Mouse (Mus musculus) lung, embryonic 15.5 days (tissue): ENCODE measurements at regions not wholly inside any gene's neighbourhood (a gene's known extent, or its start where the extent isn't known, plus 50 kb on each side); places are given as distances from the start of the nearest gene placed in this dataset.
A peak's percentile ranks its signal among the peaks of the same experiment; 100 is the strongest.

Source experiments
- ATAC-seq: fragments of 200-750 bp; cut with Nextera tagmentation; 2 replicates; pipeline ENCODE4 v1.8.0; 2017; ENCODE audit warnings: moderate number of reproducible peaks, borderline replicate concordance; ENCODE audit not compliant: low FRiP score, low TSS enrichment; ENCODE audit errors: extremely low read depth
- H3K27ac ChIP-seq: fragments of 300-500 bp; sonication (generic); 2 replicates; pipeline ENCODE4 v1.5.1; 2015; ENCODE audit warnings: moderate library complexity, mild to moderate bottlenecking, inconsistent platforms
- H3K27me3 ChIP-seq: fragments of 300-500 bp; sonication (generic); 2 replicates; pipeline ENCODE4 v1.6.1; 2015; ENCODE audit warnings: inconsistent platforms
- H3K36me3 ChIP-seq: fragments of 300-500 bp; sonication (generic); 2 replicates; pipeline ENCODE4 v1.6.1; 2015; ENCODE audit warnings: inconsistent platforms
- H3K4me1 ChIP-seq: fragments of 300-500 bp; sonication (generic); 2 replicates; pipeline ENCODE4 v1.6.1; 2015; ENCODE audit warnings: inconsistent platforms
- H3K4me2 ChIP-seq: fragments of 300-500 bp; sonication (generic); 2 replicates; pipeline ENCODE4 v1.6.1; 2015; ENCODE audit warnings: inconsistent platforms, mild to moderate bottlenecking, moderate library complexity
- H3K4me3 ChIP-seq: fragments of 300-500 bp; sonication (generic); 2 replicates; pipeline ENCODE4 v1.5.1; 2015; ENCODE audit warnings: mild to moderate bottlenecking, inconsistent platforms
- H3K9ac ChIP-seq: fragments of 300-500 bp; sonication (generic); 2 replicates; pipeline ENCODE4 v1.6.1; 2015; ENCODE audit warnings: inconsistent platforms
- H3K9me3 ChIP-seq: fragments of 300-500 bp; sonication (generic); 2 replicates; pipeline ENCODE4 v1.6.1; 2016; ENCODE audit warnings: inconsistent platforms
- WGBS: fragments of 180-500 bp; shearing (Covaris S2); methylation state at CpG from one replicate; pipeline ENCODE4 v1.1.7; 2015; 5-methylcytosine and 5-hydroxymethylcytosine counted together

- no peak overlapping the region for H3K4me2 ChIP-seq
- no peaks in the 10 kb centered on the region for H3K36me3 ChIP-seq
- H3K4me3 ChIP-seq, result no peak overlapping the region
- 54% methylated on average over 7 of the region's 7 CpGs for WGBS
- H3K9ac ChIP-seq, result no peak overlapping the region
- H3K9me3 ChIP-seq, result no peaks in the 10 kb centered on the region
- H3K27me3 ChIP-seq, result no peaks in the 10 kb centered on the region
- H3K4me1 ChIP-seq, result peaks cover 19% of the 10 kb centered on the region
- ATAC-seq, result no peak; the same call in 1 of the 2 replicates
- H3K27ac ChIP-seq, result no peak overlapping the region
These were observed 100.3 kb upstream of the Rai14 start for GRCm38 (mm10) chr15:10814709-10815108.

- WGBS, result 69% methylated on average over 3 of the region's 3 CpGs
- H3K9ac ChIP-seq, result no peak overlapping the region
These were observed 101.8 kb upstream of the Rai14 start for GRCm38 (mm10) chr15:10816213-10816621.

GRCm38 (mm10) chr15:10818216-10818615, 103.8 kb upstream of the Rai14 start:
- Histone ChIP-seq H3K4me1 (peaks cover 19% of the 10 kb centered on the region), H3K4me3 (no peak overlapping the region), H3K27ac (peak overlapping the region; percentile 71), H3K9ac (no peak overlapping the region), H3K4me2 (peak overlapping the region; percentile 7; the same call in 1 of the 2 replicates), H3K36me3 (no peaks in the 10 kb centered on the region), H3K9me3 (no peaks in the 10 kb centered on the region), H3K27me3 (no peaks in the 10 kb centered on the region)
- WGBS, result 10% methylated on average over 6 of the region's 6 CpGs
- peak; percentile 95 for ATAC-seq

More at GRCm38 (mm10) chr15:10816213-10816621, 101.8 kb upstream of the Rai14 start:
- no peak overlapping the region for H3K27ac ChIP-seq
- no peak overlapping the region for H3K4me3 ChIP-seq
- H3K27me3 ChIP-seq, result no peaks in the 10 kb centered on the region
- H3K36me3 ChIP-seq, result no peaks in the 10 kb centered on the region
- H3K4me2 ChIP-seq, result no peak overlapping the region
- ATAC-seq, result no peak
- H3K4me1 ChIP-seq, result peaks cover 19% of the 10 kb centered on the region
- H3K9me3 ChIP-seq, result no peaks in the 10 kb centered on the region

DNA sequence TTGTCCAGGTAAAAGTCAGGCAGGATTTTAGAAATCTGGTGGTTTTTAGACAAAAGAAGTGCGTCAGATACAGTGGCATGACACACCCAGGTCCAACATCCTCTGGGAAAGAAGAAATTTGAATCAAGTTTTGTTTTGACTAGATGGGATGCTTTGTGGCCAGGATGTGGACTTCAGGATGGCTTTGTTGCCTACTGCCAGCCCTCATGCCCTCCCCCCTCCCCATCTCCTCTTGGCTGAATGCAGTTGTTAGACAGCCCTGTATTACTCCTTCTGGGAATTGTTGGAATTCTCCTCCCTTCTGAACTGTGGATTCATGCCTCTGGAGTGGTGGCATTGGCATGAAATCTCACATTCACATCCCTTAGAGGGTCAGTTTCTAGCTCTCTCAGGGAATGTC, 104.3 kb upstream of the Rai14 start:
- H3K4me1 ChIP-seq, result peaks cover 19% of the 10 kb centered on the region
- H3K4me2 ChIP-seq, result peak overlapping the region; percentile 7; the same call in 1 of the 2 replicates
- no peaks in the 10 kb centered on the region for H3K36me3 ChIP-seq
- no peaks in the 10 kb centered on the region for H3K27me3 ChIP-seq
- no peak overlapping the region for H3K4me3 ChIP-seq
- peak overlapping the region; percentile 71 for H3K27ac ChIP-seq
- no peaks in the 10 kb centered on the region for H3K9me3 ChIP-seq
- ATAC-seq, result no peak
- WGBS, result 71% methylated on average over 1 of the region's 1 CpGs
- no peak overlapping the region for H3K9ac ChIP-seq

DNA sequence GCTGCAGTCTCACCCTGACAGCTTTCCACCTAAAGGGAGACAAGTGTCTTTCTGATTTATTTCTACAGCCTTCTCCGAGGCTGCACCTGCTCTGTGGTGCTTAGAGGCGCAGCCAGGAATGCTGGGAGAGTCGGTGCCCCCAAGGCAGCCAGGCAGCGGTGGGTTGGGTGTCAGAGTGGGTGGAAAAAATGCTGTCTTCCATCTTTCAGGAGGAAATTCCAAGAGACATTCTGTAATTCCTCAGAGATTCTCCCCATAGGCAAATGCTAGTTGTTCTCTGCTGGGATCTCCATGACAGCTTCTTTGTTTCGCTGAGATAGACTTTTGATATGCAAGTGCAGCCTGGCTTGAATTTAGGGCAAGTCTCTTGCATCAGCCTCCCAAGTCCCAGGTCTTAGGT, 109.5 kb upstream of the Rai14 start:
- Histone ChIP-seq H3K4me3 (no peak overlapping the region), H3K36me3 (no peaks in the 10 kb centered on the region), H3K27ac (no peak overlapping the region)

DNA sequence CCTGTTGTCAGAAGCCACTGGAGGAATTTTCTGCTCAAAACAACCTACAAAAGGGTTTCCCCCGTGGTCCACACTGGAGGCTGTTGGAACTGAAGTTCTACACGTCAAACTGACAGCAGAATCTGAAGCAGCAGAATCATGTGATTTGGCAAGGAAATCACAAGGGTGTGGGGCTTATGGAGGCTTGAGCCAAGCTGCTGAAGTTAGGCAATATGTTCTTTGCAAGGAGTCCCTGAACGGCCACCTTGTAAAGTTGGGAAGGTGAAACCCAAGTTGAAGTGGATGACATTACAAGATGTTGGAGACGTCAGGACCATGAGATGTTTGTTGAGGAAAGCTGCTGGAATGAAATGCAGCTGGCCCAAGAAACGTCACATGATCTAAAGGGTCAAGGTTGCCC, 115.2 kb upstream of the Rai14 start:
- H3K4me3 ChIP-seq, result no peak overlapping the region
- WGBS, result 37% methylated on average over 5 of the region's 5 CpGs
- no peak for ATAC-seq

More for the DNA sequence above, 109.5 kb upstream of the Rai14 start:
- Histone ChIP-seq H3K4me1 (peaks cover 5% of the 10 kb centered on the region), H3K9ac (no peak overlapping the region), H3K4me2 (no peak overlapping the region), H3K27me3 (no peaks in the 10 kb centered on the region), H3K9me3 (no peaks in the 10 kb centered on the region)
- no peak for ATAC-seq
- 51% methylated on average over 5 of the region's 5 CpGs for WGBS

DNA sequence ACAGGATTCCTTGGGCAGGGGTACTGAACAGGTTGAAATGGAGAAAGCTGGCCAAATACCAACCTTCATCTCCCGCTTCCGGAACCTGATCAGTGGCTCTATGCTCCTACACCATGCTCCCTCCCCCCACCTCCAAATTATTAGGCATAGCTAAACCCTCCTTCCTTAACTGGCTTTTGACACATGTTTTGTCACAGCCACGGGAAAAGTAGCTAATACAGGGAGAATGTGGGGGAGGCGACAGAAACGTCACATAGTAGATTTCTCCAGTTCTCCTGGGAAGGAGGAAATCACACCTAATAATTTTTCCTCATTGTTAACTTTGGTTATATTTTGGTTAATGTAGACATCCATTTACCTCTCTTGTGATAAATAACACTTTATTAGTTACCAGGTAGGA, 116.1 kb upstream of the Rai14 start:
- Histone ChIP-seq H3K27ac (no peak overlapping the region), H3K36me3 (no peaks in the 10 kb centered on the region), H3K27me3 (no peaks in the 10 kb centered on the region), H3K4me2 (no peak overlapping the region), H3K4me3 (no peak overlapping the region), H3K9me3 (no peaks in the 10 kb centered on the region), H3K9ac (no peak overlapping the region), H3K4me1 (peaks cover 26% of the 10 kb centered on the region)
- WGBS, result 35% methylated on average over 5 of the region's 5 CpGs
- ATAC-seq, result no peak

More for the DNA sequence above, 115.2 kb upstream of the Rai14 start:
- Histone ChIP-seq H3K27ac (no peak overlapping the region), H3K4me2 (no peak overlapping the region), H3K4me1 (peaks cover 26% of the 10 kb centered on the region), H3K9ac (no peak overlapping the region), H3K27me3 (no peaks in the 10 kb centered on the region), H3K9me3 (no peaks in the 10 kb centered on the region), H3K36me3 (no peaks in the 10 kb centered on the region)

DNA sequence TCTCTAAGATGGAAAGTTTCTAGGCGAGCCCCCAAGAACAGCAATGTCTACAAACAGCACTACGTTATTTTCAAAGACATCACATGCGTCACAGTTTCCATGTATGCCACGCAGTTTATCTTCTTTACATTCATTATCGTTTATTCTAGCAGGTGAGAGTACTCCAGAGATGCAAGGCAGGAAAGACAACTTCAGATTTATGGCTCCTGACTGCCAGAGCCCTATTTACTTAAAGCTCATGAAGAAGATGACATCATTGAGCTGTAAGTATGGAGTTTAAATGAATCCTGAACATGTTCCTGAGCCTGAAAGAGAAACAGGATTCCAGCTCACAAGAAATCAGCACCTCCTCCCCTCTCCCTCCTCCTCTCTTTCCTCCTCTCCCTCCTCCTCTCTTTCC, 116.7 kb upstream of the Rai14 start:
- peaks cover 26% of the 10 kb centered on the region for H3K4me1 ChIP-seq
- ATAC-seq, result no peak
- H3K27me3 ChIP-seq, result no peaks in the 10 kb centered on the region
- 14% methylated on average over 5 of the region's 5 CpGs for WGBS
- no peaks in the 10 kb centered on the region for H3K9me3 ChIP-seq
- no peak overlapping the region for H3K4me2 ChIP-seq
- H3K4me3 ChIP-seq, result no peak overlapping the region
- no peak overlapping the region for H3K9ac ChIP-seq
- H3K36me3 ChIP-seq, result no peaks in the 10 kb centered on the region
- H3K27ac ChIP-seq, result no peak overlapping the region

- no peak overlapping the region for H3K9ac ChIP-seq
- no peaks in the 10 kb centered on the region for H3K9me3 ChIP-seq
- WGBS, result 26% methylated on average over 1 of the region's 1 CpGs
- no peak overlapping the region for H3K4me3 ChIP-seq
- H3K36me3 ChIP-seq, result no peaks in the 10 kb centered on the region
- H3K4me1 ChIP-seq, result peaks cover 26% of the 10 kb centered on the region
- no peak overlapping the region for H3K4me2 ChIP-seq
- no peaks in the 10 kb centered on the region for H3K27me3 ChIP-seq
- ATAC-seq, result no peak
- no peak overlapping the region for H3K27ac ChIP-seq
These were observed 117.9 kb upstream of the Rai14 start for GRCm38 (mm10) chr15:10832331-10832730.

- ATAC-seq, result no peak
These were observed 118.1 kb upstream of the C1qtnf3 start for GRCm38 (mm10) chr15:10833866-10834571.

GRCm38 (mm10) chr15:10838584-10839288, 113.4 kb upstream of the C1qtnf3 start:
- no peak overlapping the region for H3K4me2 ChIP-seq
- peaks cover 12% of the 10 kb centered on the region; the same call in 1 of the 2 replicates for H3K4me1 ChIP-seq
- H3K27me3 ChIP-seq, result no peaks in the 10 kb centered on the region
- no peaks in the 10 kb centered on the region for H3K36me3 ChIP-seq
- no peaks in the 10 kb centered on the region for H3K9me3 ChIP-seq
- no peak for ATAC-seq
- 82% methylated on average over 1 of the region's 1 CpGs for WGBS
- no peak overlapping the region for H3K9ac ChIP-seq
- H3K4me3 ChIP-seq, result no peak overlapping the region
- H3K27ac ChIP-seq, result no peak overlapping the region

More at GRCm38 (mm10) chr15:10833866-10834571, 118.1 kb upstream of the C1qtnf3 start:
- Histone ChIP-seq H3K9me3 (no peaks in the 10 kb centered on the region), H3K4me2 (no peak overlapping the region), H3K27me3 (no peaks in the 10 kb centered on the region), H3K27ac (0 out of 2 replicates have a peak overlapping the region, but pooled peaks have one; percentile 31), H3K36me3 (no peaks in the 10 kb centered on the region), H3K4me1 (peaks cover 26% of the 10 kb centered on the region), H3K9ac (no peak overlapping the region), H3K4me3 (no peak overlapping the region)
- 66% methylated on average over 7 of the region's 7 CpGs for whole genome bisulfite sequencing

DNA sequence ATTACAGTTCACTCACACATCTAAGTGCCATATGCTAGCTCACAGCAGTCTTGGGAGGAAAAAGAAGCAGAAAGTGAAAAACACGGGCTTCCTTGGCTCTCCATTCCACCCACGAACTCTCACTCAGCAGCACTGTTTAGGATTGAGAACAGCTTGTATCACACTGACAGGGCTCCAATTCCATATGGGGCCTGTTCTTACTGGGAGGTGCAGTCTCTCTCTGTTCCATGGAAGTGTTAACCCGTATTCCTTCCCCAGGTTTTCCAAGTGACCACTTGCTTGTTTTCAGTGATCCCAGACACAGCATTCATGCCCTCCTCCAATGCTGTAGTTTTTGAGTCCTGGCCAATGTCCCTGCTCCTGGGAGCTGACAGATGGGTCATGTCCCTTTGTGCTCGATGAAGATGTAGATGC, 111.5 kb upstream of the C1qtnf3 start:
- Histone ChIP-seq H3K36me3 (no peaks in the 10 kb centered on the region), H3K4me1 (0 out of 2 replicates have a peak, but pooled peaks cover 5% of the 10 kb centered on the region), H3K27ac (no peak overlapping the region), H3K9ac (no peak overlapping the region), H3K4me2 (no peak overlapping the region), H3K4me3 (no peak overlapping the region), H3K27me3 (no peaks in the 10 kb centered on the region), H3K9me3 (no peaks in the 10 kb centered on the region)
- 53% methylated on average over 4 of the region's 4 CpGs for WGBS
- ATAC-seq, result peak; percentile 69; the same call in 1 of the 2 replicates
